ENCODE assay signal across 20 mouse cellular contexts in the genomic region with DNA sequence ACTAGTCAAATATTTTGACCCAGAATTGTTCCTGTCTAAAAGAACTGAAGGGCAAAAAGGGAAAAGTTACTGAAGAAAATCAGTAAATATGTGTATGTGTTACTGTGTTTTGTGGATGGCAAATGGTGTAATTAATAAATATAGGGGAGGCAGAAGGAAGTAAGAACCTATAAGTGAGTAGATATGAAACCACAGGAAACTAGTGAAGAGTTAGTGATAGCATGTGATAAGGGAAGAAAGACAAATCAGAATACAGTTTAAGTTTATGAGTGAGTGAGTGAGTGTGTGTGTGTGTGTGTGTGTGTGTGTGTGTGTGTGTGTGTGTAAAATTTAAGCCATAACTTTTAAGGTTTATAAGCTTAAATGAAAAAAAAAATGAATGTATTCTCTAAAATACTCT. TPM values are rescaled to one million over a fixed set of nuclear protein-coding genes. Genes with fewer than 3 reads are reported as not detected.
"Had no signal": no experiment of that assay in that cellular context is flagged by ENCODE, and none has a peak within 500 bp of the region (broad histone marks: within the 10 kb centered on the region; RNA-seq: fewer than 3 reads in every experiment).

No protein-coding gene starts in this region.

- H3K27ac ChIP-seq: neural tube, embryonic 13.5 days; neural tube, embryonic 15.5 days; stomach, embryonic 15.5 days; stomach, postnatal 0 days had no signal

- H3K4me2 ChIP-seq: neural tube, embryonic 13.5 days; neural tube, embryonic 15.5 days; stomach, embryonic 15.5 days had no signal

- H3K36me3 ChIP-seq: neural tube, embryonic 13.5 days; neural tube, embryonic 15.5 days; stomach, embryonic 15.5 days had no signal

- H3K9ac ChIP-seq: neural tube, embryonic 13.5 days; neural tube, embryonic 15.5 days; stomach, embryonic 15.5 days had no signal

- DNase-seq: retina, postnatal 1 day; right cerebral cortex, adult 18-20 months; right cerebral cortex, postnatal 14 days; right cerebral cortex, postnatal 25 days; right cerebral cortex, postnatal 4 days; spleen, adult 18-20 months; thymus, adult 18-20 months; thymus, adult 2 months; thymus, postnatal 14 days; thymus, postnatal 25 days; thymus, postnatal 36 days; thymus, postnatal 4 days had no signal

- H3K4me1 ChIP-seq: neural tube, embryonic 13.5 days; neural tube, embryonic 15.5 days; stomach, embryonic 15.5 days had no signal

- H3K9me3 ChIP-seq: neural tube, embryonic 13.5 days; neural tube, embryonic 15.5 days; stomach, embryonic 15.5 days had no signal

- H3K4me3 ChIP-seq: neural tube, embryonic 13.5 days; neural tube, embryonic 15.5 days; stomach, embryonic 15.5 days had no signal

- H3K27me3 ChIP-seq: neural tube, embryonic 13.5 days; neural tube, embryonic 15.5 days; stomach, embryonic 15.5 days had no signal

RNA-seq across cellular contexts. Expression of a gene that starts 45.9 kb away (rescaled TPM):
- total RNA-seq: neutrophil, adult 5-6 weeks had no signal
- polyA plus RNA-seq: small intestine, adult 2 months; spleen, adult 2 months; thymus, adult 2 months; thymus, postnatal 0 days had no signal
